Comparison of ENCODE assay signal across 20 mouse cellular contexts in genomic region chr11:85691285-85691684, GRCm38 (mm10).
"Had no signal": no experiment of that assay in that cellular context is flagged by ENCODE, and none has a peak within 500 bp of the region (broad histone marks: within the 10 kb centered on the region; RNA-seq: fewer than 3 reads in every experiment).

No protein-coding gene starts in this region.

- DNase-seq: kidney, adult 2 months; kidney, postnatal 25 days; layer of hippocampus, adult 9-11 months; liver, embryonic 13.5 days; liver, postnatal 0 days; lung, embryonic 14.5 days; lung, postnatal 4 days; midbrain, embryonic 14.5 days; right cerebral cortex, adult 18-20 months; right cerebral cortex, postnatal 14 days; right cerebral cortex, postnatal 4 days; thymus, postnatal 25 days had no signal

- H3K9me3 ChIP-seq: liver, embryonic 13.5 days; neural tube, embryonic 12.5 days; neural tube, embryonic 15.5 days; stomach, embryonic 15.5 days had no signal

- H3K36me3 ChIP-seq: liver, embryonic 13.5 days; neural tube, embryonic 12.5 days; neural tube, embryonic 15.5 days; stomach, embryonic 15.5 days had no signal

- H3K4me3 ChIP-seq: layer of hippocampus, adult 2 months; liver, embryonic 13.5 days; neural tube, embryonic 12.5 days; neural tube, embryonic 15.5 days; stomach, embryonic 15.5 days had no signal

- H3K27ac ChIP-seq: kidney, postnatal 0 days; layer of hippocampus, adult 2 months; liver, embryonic 13.5 days; neural tube, embryonic 12.5 days; neural tube, embryonic 15.5 days; stomach, embryonic 15.5 days had no signal

- ATAC-seq: intestine, postnatal 0 days; liver, postnatal 0 days; lung, postnatal 0 days had no signal

- H3K9ac ChIP-seq: liver, embryonic 13.5 days; liver, postnatal 0 days; lung, embryonic 14.5 days; neural tube, embryonic 12.5 days; neural tube, embryonic 15.5 days; stomach, embryonic 15.5 days had no signal

- H3K27me3 ChIP-seq: neural tube, embryonic 12.5 days; neural tube, embryonic 15.5 days; stomach, embryonic 15.5 days had no signal

- H3K4me2 ChIP-seq: liver, embryonic 13.5 days; lung, embryonic 14.5 days; midbrain, embryonic 11.5 days; neural tube, embryonic 12.5 days; neural tube, embryonic 15.5 days; stomach, embryonic 15.5 days had no signal
